28 mouse cellular contexts compared by ENCODE assay signal in genomic region chr9:115278641-115279040, GRCm38 (mm10).
"Had no signal": no experiment of that assay in that cellular context is flagged by ENCODE, and none has a peak within 500 bp of the region (broad histone marks: within the 10 kb centered on the region; RNA-seq: fewer than 3 reads in every experiment).

No protein-coding gene starts in this region.

- DNase-seq: cerebellum, adult 2 months; cerebellum, adult 8-10 months; cerebellum, adult 9-10 months; cerebellum, adult 9-11 months; cerebellum, postnatal 10 days; cerebellum, postnatal 14 days; cerebellum, postnatal 25 days; cerebellum, postnatal 36 days; embryo, embryonic 11 days; forebrain, postnatal 0 days; gastrocnemius, adult 2 months; gastrocnemius, postnatal 10 days; gastrocnemius, postnatal 14 days; gastrocnemius, postnatal 25 days; gastrocnemius, postnatal 36 days; heart, adult 11 months; heart, adult 18-20 months had no signal

- H3K27me3 ChIP-seq: embryonic facial prominence, embryonic 12.5 days; embryonic facial prominence, embryonic 13.5 days; embryonic facial prominence, embryonic 15.5 days; forebrain, embryonic 12.5 days; forebrain, embryonic 13.5 days; forebrain, embryonic 15.5 days had no signal

- H3K4me3 ChIP-seq: embryonic facial prominence, embryonic 10.5 days; embryonic facial prominence, embryonic 12.5 days; embryonic facial prominence, embryonic 13.5 days; embryonic facial prominence, embryonic 15.5 days; erythroblast, embryonic 14.5 days; forebrain, embryonic 10.5 days; forebrain, embryonic 12.5 days; forebrain, embryonic 13.5 days; forebrain, embryonic 15.5 days; gastrocnemius, adult 2 months had no signal

- ATAC-seq: forebrain, embryonic 13.5 days; forebrain, embryonic 14.5 days; forebrain, embryonic 15.5 days; forebrain, embryonic 16.5 days; forebrain, postnatal 0 days had no signal

- H3K9ac ChIP-seq: embryonic facial prominence, embryonic 12.5 days; embryonic facial prominence, embryonic 13.5 days; embryonic facial prominence, embryonic 15.5 days; forebrain, embryonic 12.5 days; forebrain, embryonic 13.5 days; forebrain, embryonic 15.5 days; forebrain, postnatal 0 days had no signal

- H3K4me2 ChIP-seq: embryonic facial prominence, embryonic 12.5 days; embryonic facial prominence, embryonic 13.5 days; embryonic facial prominence, embryonic 15.5 days; forebrain, embryonic 12.5 days; forebrain, embryonic 13.5 days; forebrain, embryonic 15.5 days had no signal

- H3K27ac ChIP-seq: embryonic facial prominence, embryonic 10.5 days; embryonic facial prominence, embryonic 12.5 days; embryonic facial prominence, embryonic 13.5 days; embryonic facial prominence, embryonic 15.5 days; forebrain, embryonic 10.5 days; forebrain, embryonic 12.5 days; forebrain, embryonic 13.5 days; forebrain, embryonic 15.5 days; gastrocnemius, adult 2 months had no signal

- H3K9me3 ChIP-seq: embryonic facial prominence, embryonic 10.5 days; embryonic facial prominence, embryonic 12.5 days; embryonic facial prominence, embryonic 13.5 days; embryonic facial prominence, embryonic 15.5 days; forebrain, embryonic 10.5 days; forebrain, embryonic 12.5 days; forebrain, embryonic 13.5 days had no signal

- H3K4me1 ChIP-seq: embryonic facial prominence, embryonic 10.5 days; embryonic facial prominence, embryonic 12.5 days; embryonic facial prominence, embryonic 13.5 days; embryonic facial prominence, embryonic 15.5 days; forebrain, embryonic 15.5 days had no signal
